Mouse (Mus musculus) ovary, postnatal 10 days (tissue): ENCODE results near the gene Phlda2.

Experiments
- DNase-seq: peaks from one replicate; pipeline ENCODE4 v3.0.0; 2022; ENCODE audit warnings: low spot score

The Phlda2 gene

DNA sequence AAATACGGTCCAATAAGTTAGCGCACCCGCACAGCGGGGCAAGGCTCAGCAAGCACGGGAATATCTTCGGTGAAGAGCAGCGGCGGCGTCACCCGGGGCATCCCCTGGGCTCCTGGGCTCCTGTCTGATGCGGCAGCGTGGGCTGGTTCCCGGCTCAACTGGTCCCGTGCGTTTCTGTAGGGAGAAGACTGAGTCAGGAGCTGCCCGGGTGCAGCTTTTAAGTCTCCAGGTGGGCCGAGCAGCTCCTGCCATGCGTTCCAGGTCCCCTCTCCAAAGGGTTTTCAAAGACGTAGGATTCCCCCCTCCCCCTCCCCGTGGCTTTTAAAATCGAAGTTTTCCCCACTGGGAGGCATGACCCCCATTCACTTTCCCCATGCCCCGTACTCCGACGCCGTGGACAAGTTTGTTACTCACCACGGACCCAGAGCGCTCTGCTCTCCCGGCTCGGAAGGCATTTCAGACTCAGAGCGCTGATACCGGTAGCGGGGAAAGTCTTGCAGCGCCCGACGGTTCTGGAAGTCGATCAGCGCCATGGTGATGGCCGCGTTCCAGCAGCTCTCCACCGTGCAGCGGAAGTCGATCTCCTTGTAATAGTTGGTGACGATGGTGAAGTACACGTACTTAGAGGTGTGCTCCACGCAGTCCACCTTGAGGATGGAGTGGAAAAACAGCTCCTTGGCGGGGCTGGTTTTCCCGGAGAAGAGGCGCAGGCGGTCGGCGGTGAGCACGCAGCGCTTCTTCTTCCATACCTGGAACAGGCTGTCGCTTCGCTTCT lies 1.1 kb downstream of the Phlda2 start:
- DNase-seq, result no peak

DNA sequence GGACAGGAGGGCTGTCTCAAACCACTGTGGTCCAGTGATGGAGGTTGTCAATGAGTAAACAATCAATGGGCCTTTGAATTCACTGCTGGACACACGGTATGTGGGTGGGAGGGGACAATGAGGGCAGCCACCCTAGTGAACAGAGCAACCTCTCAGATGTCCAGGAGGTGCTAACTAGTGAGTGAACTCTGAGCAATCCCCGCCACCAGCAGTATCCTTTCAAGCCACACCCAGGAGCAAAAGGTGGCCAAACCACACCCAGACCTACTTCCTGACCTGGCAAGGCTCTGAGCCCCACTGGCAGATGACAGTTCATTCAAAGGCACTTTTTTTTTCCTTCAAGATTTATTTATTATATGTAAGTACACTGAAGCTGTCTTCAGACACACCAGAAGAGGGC lies 2.0 kb downstream of the Phlda2 start:
- no peak for DNase-seq

DNA sequence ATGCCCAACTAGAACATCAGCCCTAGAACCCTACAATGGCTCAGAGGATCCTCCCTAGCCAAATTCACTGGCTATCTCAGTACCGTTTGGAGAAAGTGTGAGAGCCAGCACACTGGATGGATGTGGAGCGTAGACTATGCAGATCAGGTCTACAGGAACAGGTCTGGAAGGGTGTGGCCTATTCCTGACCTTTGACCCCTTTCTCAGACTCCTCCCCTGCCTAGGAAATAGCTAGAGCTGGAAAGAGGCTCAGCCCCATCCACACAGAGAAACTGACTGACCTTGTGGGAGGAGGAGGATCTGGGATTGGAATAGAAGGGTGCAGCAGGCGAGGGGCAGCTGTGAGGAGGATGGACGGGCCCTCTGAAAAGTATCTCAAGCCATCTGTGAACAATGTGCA lies 4.4 kb downstream of the Phlda2 start:
- no peak for DNase-seq

DNA sequence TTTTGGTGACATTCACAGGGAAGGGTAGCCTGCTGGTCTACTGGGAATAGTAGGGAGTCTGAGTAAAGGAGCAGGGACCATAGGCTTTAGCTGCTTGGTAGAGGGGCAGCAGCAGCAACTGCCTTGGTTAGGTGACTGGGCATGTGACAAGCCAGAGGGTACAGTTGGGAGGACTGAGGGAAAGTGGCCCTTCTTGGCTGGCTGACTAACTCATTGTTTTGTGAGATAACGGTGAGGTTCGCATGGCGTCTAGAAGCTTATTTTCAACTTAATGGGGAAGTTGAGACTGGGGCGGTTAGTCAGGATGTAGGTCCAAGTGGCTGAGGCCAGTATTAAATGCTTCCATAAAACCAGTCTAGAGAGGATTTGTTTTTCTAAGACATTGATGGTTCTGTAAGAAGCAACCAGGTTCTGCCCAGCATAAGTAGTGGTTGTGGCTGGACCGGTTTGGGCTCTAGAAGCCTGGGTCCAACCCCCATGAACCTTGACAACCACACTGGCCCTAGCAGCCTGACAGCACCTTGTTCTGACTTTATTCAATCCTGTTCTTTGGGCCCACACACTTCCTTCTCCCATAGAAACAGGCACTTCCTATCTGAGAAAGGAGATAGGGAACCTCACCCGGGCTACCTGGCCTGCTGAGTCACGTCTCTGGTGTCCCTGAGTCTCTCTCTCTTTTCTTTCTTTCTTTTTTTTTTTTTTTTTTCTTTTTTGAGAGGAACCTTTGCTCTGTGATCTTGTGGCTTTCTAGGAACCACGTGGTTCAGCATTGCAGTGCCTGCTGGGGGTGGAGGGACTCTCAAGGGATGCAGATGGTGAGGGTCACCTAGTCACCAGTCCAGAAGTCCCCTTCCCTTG lies 7.6 kb downstream of the Phlda2 start:
- DNase-seq, result no peak

DNA sequence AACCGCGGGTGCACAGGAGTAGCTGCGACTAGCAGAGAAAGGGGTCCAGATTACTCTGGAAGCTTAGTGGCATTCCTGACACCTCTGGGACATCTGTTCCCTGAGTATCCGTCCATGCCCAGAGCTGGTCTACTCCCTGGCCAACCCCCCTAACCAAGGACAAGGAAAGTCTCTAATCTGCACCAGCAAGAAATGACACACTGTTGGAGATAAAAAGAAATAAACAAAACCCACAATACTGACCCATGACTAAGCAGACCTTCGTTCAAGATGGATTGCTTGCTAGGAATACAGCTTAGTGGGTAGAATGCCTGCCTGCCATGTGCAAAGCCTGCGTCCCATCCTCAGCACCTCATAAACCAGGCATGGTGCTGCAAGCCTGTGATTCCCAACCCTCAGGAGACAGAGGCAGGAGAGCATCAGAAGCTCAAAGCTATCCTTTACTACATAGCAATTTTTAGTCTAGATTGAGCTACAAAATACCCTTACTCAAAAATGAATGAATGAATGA lies 9.3 kb downstream of the Phlda2 start:
- no peak for DNase-seq

GRCm38 (mm10) chr7:143489735-143490134 lies 13.2 kb downstream of the Phlda2 start:
- DNase-seq, result no peak

DNA sequence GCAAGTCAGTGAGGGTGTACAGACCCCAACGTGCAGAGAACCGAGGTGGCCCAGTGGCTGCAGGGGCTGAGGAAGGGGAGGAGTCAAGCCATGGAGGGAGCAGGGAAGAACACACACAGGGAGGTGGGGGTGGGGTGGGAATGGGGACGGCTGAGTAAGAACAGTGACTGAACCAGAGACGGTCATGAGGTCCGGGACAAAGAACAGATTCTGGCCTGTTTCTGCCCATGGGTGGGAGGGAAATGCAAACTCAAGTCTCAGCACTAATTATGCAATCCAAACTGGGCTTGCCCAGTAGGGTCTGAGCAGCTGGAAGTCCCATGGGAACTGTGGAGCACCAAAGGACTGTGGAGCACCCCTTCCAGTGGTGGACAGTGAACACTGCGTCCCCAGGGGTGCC lies 20.4 kb downstream of the Phlda2 start:
- DNase-seq, result no peak

GRCm38 (mm10) chr7:143481806-143482387 lies 21.1 kb downstream of the Phlda2 start:
- DNase-seq, result no peak

DNA sequence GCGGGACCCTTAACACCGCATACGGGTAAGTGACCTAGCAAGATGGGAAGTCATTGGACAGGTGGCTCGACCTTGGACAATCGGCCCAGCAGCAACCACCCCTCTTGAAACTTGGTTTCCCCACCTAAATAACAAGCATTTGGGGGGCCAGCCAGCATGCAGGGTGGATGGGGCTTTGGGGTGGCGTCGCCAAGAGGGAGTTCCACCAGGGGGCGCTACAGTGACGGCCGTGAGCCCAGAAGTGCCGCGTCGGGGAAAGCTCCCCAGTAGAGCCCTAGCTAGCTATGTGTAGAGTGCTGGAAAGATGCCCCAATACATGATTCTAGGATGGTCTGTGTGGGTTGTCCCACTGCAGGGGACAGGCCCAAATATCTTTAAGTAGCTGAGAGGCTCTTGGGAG lies 22.5 kb downstream of the Phlda2 start:
- peak; percentile 42 for DNase-seq

- DNase-seq, result no peak
Observed at GRCm38 (mm10) chr7:143477800-143478199, 25.1 kb downstream of the Phlda2 start.

- no peak for DNase-seq
Observed at GRCm38 (mm10) chr7:143476702-143477335, 26.1 kb downstream of the Phlda2 start.

DNA sequence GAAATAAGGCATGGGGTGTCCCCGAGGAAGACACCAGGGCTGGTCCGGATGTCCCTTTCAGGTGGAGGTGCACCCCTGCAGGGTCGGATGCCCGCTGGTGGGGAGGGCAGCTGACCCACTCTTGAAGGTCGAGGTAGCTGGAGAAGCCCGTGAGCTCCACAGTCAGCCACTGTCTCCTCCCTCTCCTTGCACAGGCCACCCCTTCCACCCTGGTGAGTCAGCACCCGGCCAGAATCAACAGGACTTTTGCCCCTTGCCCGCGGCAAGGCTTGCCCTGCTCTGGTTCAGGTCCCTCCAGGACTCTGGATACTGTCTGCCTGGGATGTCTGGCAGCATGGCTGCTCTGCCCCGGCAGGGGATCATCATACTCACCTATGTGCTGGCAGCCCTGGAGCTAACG lies 27.1 kb downstream of the Phlda2 start:
- DNase-seq, result no peak

GRCm38 (mm10) chr7:143474811-143475210 lies 28.1 kb downstream of the Phlda2 start:
- DNase-seq, result no peak

DNA sequence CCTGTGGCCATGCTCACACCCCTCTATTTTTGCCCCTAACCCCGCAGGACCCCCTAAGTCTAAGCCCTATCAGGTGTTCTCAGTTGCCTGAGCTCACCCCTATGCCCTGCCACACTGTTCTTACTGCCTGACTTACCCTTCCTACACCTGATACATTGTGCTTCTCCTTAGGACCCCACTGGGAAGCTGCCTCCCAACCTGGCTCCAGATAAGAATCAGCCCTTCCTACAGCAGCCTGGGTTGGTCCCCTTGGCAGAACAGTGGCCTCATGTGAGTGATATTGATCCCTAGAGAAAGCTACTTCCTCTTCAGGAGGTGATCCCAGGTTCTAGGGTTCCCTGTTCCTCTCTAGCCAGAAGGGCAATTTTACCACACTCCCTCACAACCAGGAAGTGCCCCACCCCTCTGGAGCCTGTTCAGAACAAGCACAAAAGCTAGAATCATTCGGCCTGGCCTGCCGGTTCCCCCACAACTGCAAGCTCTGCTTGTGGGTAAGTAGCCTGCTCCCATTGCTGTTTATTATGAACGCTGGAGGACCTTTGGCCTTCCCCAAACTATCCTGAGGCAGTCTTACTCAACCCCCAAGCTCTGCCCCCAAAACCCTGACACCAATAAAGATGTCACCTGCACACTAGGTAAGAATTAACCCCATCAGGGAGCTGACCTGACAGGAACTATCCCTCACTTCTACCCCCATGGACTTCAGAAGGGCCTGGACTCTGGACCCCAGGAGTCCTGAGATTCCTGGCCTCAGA lies 29.4 kb downstream of the Phlda2 start, which contains the start of gene Slc22a18:
Gene Slc22a18, plus strand, starts transcription at position 390 of the 755 bp plus-strand sequence.
- no peak for DNase-seq

- DNase-seq, result peak; percentile 56
Observed at GRCm38 (mm10) chr7:143469946-143470345, 33.0 kb downstream of the Phlda2 start.

DNA sequence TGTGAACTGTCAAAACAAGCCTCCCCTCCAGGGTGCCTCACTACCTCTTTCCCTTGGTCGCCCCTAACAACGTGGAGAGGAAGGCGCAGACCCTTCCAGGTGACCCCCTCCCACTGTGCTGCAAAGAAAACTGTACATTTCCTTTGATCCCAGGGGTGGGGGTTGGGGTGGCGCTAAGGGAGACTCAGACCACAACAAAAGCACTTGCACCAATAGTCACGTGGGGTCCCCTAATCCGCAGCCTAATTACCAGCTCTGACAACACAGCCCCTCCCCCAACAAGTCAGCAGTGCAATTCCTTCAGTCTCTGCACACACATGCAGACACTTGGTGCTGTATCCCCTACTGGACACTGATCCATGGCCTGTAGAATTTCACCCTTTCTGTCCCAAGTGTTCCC lies 35.2 kb downstream of the Phlda2 start:
- no peak for DNase-seq

- DNase-seq, result peak; percentile 80
Observed at GRCm38 (mm10) chr7:143466099-143466677, 36.8 kb downstream of the Phlda2 start.

GRCm38 (mm10) chr7:143464811-143465560 lies 38.0 kb downstream of the Phlda2 start:
- no peak for DNase-seq

- DNase-seq, result peak; percentile 62
Observed at GRCm38 (mm10) chr7:143463865-143464415, 39.0 kb downstream of the Phlda2 start.

DNA sequence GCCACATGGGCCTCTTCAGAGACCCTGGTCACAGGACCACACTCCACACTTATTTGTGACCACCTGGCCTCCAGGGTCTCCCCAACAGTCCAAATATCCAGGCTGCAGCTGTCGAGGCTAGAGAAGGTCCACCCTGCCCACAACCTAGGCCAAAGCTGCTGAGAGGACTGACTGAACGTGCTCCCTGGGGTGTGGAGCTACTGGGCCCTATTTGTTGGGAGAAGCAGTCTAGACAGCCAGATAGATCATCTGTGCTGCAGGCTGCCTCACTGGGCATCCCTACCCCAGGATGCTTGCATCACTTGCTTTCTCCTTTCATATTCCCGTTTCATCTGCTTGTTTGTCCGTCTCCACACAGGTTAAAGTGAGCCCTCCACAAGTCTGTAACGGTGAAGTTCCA lies 40.4 kb downstream of the Phlda2 start:
- no peak for DNase-seq
